Mouse (Mus musculus): ENCODE results near the gene Gm11127. TPM values are rescaled to one million over a fixed set of nuclear protein-coding genes. Genes with fewer than 3 reads are reported as not detected.
A peak's percentile ranks its signal among the peaks of the same experiment; 100 is the strongest.
"Not testable (repeated sequence)": the region's sequence is repeated elsewhere in the genome, so short reads cannot be mapped to it uniquely, and the experiment has no call there.

Gm11127 gene
- polyA plus RNA-seq, 2 experiments: 0.03 TPM; not detected in 1

- H3K4me2 ChIP-seq (ENCODE audit: low read depth); H3K27ac ChIP-seq; H3K36me3 ChIP-seq (replicated peaks; ENCODE audit: control insufficient read depth, insufficient read depth, low read depth); H3K4me3 ChIP-seq (ENCODE audit: insufficient read depth in 1 of 2, low read depth in 2 of 2, low read length in 2 of 2); H3K9me3 ChIP-seq (ENCODE audit: control insufficient read depth, low read length); H3K27me3 ChIP-seq (ENCODE audit: control insufficient read depth, insufficient read depth, low read length); H3K9ac ChIP-seq (replicated peaks); DNase-seq (ENCODE audit: low read depth in 3 of 3, low spot score in 3 of 3): not testable (repeated sequence)
- peak; percentile 72 for TF ChIP-seq CTCF (IDR thresholded peaks at IDR 0.05; ENCODE audit: low read depth)
- H3K4me1 ChIP-seq (replicated peaks; ENCODE audit: control insufficient read depth in 2 of 2, insufficient read depth in 2 of 2, low read length in 1 of 2): peaks cover 0 to 12% of the 10 kb centered on the region in 2 experiments; a peak in 3 of 4 replicates
- ATAC-seq (ENCODE audit: insufficient read depth): peak; percentile 59
- 26% methylated on average over 3 of the region's 3 CpGs for WGBS (ENCODE audit: insufficient replicate concordance)
Observed at GRCm38 (mm10) chr17:36035010-36035638, 23.0 kb downstream of the Gm11127 start.

- H3K9ac ChIP-seq (replicated peaks); H3K27ac ChIP-seq; H3K36me3 ChIP-seq (replicated peaks; ENCODE audit: control insufficient read depth, insufficient read depth, low read depth); H3K9me3 ChIP-seq (ENCODE audit: control insufficient read depth, low read length); DNase-seq (ENCODE audit: low read depth in 3 of 3, low spot score in 3 of 3); H3K4me3 ChIP-seq (ENCODE audit: insufficient read depth in 1 of 2, low read depth in 2 of 2, low read length in 2 of 2); H3K4me2 ChIP-seq (ENCODE audit: low read depth); H3K27me3 ChIP-seq (ENCODE audit: control insufficient read depth, insufficient read depth, low read length): not testable (repeated sequence)
- peaks cover 0 to 14% of the 10 kb centered on the region in 2 experiments; a peak in 3 of 4 replicates for H3K4me1 ChIP-seq (replicated peaks; ENCODE audit: control insufficient read depth in 2 of 2, insufficient read depth in 2 of 2, low read length in 1 of 2)
- peak; percentile 27; the same call in 1 of the 2 replicates for ATAC-seq (ENCODE audit: insufficient read depth)
- 62% methylated on average over 3 of the region's 3 CpGs for WGBS (ENCODE audit: insufficient replicate concordance)
Observed at GRCm38 (mm10) chr17:36034524-36034923, 23.6 kb downstream of the Gm11127 start.

- Histone ChIP-seq H3K4me1 (replicated peaks; ENCODE audit: control insufficient read depth in 2 of 2, insufficient read depth in 2 of 2, low read length in 1 of 2) (peaks cover 0 to 16% of the 10 kb centered on the region in 2 experiments; a peak in 3 of 4 replicates), H3K4me2 (ENCODE audit: low read depth) (peak within 1 kb of the TSS; percentile 83), H3K4me3 (ENCODE audit: insufficient read depth in 1 of 2, low read depth in 2 of 2, low read length in 2 of 2) (peak within 1 kb of the TSS; percentile 70 to 74), H3K9ac (replicated peaks) (peak within 1 kb of the TSS; percentile 79), H3K27ac (peak within 1 kb of the TSS; percentile 35; the same call in 1 of the 2 replicates)
- under 1% methylated on average over 25 of the region's 25 CpGs for WGBS (ENCODE audit: insufficient replicate concordance)
- peak in 1 of 3 experiments; percentile 54 for DNase-seq (ENCODE audit: low read depth in 3 of 3, low spot score in 3 of 3)
- H3K27me3 ChIP-seq (ENCODE audit: control insufficient read depth, insufficient read depth, low read length); H3K9me3 ChIP-seq (ENCODE audit: control insufficient read depth, low read length); H3K36me3 ChIP-seq (replicated peaks; ENCODE audit: control insufficient read depth, insufficient read depth, low read depth): not testable (repeated sequence)
- peak; percentile 36 for ATAC-seq (ENCODE audit: insufficient read depth)
Observed at GRCm38 (mm10) chr17:36032351-36032875, 25.8 kb downstream of the Gm11127 start, which contains the start of gene H2-T23. TSS of gene H2-T23 (minus strand) at chr17:36032855.

DNA sequence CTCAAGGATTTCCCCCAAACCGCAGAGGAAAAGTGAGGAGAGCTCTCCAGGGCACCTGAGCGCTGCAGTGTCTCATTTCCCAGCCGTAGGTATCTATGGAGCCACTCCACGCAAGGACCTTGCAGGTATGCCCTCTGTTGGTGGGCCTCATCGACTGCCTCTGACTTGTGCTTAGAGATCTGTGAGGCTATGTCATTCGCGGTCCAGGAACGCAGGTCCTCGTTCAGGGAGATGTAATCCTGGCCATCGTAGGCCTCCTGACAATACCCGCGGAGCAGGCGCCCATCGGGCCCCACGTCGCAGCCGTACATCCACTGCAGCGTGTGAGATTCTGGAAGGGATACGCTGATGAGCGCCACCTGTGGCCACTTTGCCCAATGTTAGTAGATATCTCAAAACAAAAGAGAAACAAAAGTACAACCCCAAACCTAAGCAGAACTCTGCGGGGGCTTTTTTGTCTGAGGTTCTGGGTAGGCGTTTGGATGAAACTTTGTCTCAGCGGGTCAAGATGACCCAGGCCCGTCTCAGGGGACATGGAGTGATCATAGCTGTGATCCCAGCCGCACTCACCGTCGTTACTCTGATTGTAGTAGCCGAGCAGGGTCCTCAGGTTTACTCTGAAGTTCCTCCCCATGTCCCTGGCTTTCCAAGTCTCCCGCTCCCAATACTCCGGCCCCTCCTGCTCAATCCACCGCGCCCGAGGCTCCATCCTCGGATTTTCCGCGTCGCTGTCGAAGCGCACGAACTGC is 26.4 kb downstream of the Gm11127 start:
- Histone ChIP-seq H3K4me1 (replicated peaks; ENCODE audit: control insufficient read depth in 2 of 2, insufficient read depth in 2 of 2, low read length in 1 of 2) (peaks cover 0 to 16% of the 10 kb centered on the region in 2 experiments; a peak in 3 of 4 replicates), H3K4me2 (ENCODE audit: low read depth) (peak overlapping the region; percentile 83), H3K4me3 (ENCODE audit: insufficient read depth in 1 of 2, low read depth in 2 of 2, low read length in 2 of 2) (peak overlapping the region; percentile 70 to 74), H3K27ac (peak overlapping the region; percentile 35; the same call in 1 of the 2 replicates), H3K9ac (replicated peaks) (peak overlapping the region; percentile 79)
- WGBS (ENCODE audit: insufficient replicate concordance): 3% methylated on average over 40 of the region's 40 CpGs
- peak; percentile 55; the same call in 1 of the 2 replicates for ATAC-seq (ENCODE audit: insufficient read depth)
- H3K36me3 ChIP-seq (replicated peaks; ENCODE audit: control insufficient read depth, insufficient read depth, low read depth); H3K27me3 ChIP-seq (ENCODE audit: control insufficient read depth, insufficient read depth, low read length); DNase-seq (ENCODE audit: low read depth in 3 of 3, low spot score in 3 of 3); H3K9me3 ChIP-seq (ENCODE audit: control insufficient read depth, low read length): not testable (repeated sequence)
- peak; percentile 74 for TF ChIP-seq CTCF (IDR thresholded peaks at IDR 0.05; ENCODE audit: low read depth)

- not testable (repeated sequence) for H3K36me3 ChIP-seq (replicated peaks; ENCODE audit: control insufficient read depth, insufficient read depth, low read depth); ATAC-seq (ENCODE audit: insufficient read depth); H3K9me3 ChIP-seq (ENCODE audit: control insufficient read depth, low read length); H3K27me3 ChIP-seq (ENCODE audit: control insufficient read depth, insufficient read depth, low read length); DNase-seq (ENCODE audit: low read depth in 3 of 3, low spot score in 3 of 3); H3K27ac ChIP-seq
- H3K9ac ChIP-seq (replicated peaks): 0 out of 2 replicates have a peak overlapping the region, but pooled peaks have one; percentile 2
- H3K4me2 ChIP-seq (ENCODE audit: low read depth): peak overlapping the region; percentile 83
- WGBS (ENCODE audit: insufficient replicate concordance): 59% methylated on average over 8 of the region's 8 CpGs
- H3K4me3 ChIP-seq (ENCODE audit: insufficient read depth in 1 of 2, low read depth in 2 of 2, low read length in 2 of 2): peak overlapping the region; percentile 70 to 74; a peak in 3 of 4 replicates
- peaks cover 0 to 16% of the 10 kb centered on the region in 2 experiments; a peak in 3 of 4 replicates for H3K4me1 ChIP-seq (replicated peaks; ENCODE audit: control insufficient read depth in 2 of 2, insufficient read depth in 2 of 2, low read length in 1 of 2)
Observed at GRCm38 (mm10) chr17:36030703-36031582, 27.2 kb downstream of the Gm11127 start.

All from liver, embryonic 14.5 days (tissue).